Mouse (Mus musculus): ENCODE data around the gene Kcnh7. TPM values are rescaled to one million over a fixed set of nuclear protein-coding genes. Genes with fewer than 3 reads are reported as not detected.

Gene Kcnh7
- polyA plus RNA-seq, 1 experiment from 2014 or later: 0.12 TPM

DNA sequence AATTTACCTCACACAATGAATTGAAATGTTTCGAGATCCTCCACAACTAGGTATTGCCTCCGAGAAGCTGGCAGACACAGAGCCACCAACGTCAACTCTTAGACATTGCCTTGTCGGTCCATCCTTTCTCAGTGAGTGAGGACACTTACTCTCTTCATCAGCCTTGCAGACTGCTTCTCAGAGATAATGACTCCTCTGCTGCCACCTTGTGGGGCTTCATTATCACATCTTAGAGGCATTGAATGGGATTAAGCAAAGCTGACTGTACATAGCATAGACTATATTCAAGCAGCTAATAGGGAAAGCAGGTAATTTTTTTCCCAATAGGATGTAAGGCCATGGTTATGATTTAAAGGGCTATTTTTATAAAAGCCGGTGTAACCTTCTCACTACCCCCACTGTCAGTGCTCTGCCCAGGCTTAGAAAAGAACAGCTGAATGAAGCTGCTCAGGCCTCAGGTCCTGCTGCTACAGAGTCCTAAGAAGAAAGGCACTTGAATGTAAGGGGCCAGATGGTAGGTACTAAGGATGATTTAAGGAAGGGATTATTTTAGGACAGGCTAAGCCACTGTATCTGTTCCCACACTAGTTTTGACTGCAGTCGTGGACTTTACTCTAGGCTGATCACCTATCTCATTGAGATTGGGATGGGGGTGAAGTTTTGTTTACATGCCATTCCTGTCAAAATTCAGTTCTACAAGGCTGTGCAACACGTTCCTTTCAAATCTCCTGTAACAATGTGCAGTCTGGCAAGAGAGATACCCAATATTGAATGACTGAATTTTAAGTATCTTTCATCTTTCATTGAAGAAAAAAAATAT is 529.4 kb downstream of the Kcnh7 start:
- H3K36me3 ChIP-seq (replicated peaks; ENCODE audit: insufficient read depth, low read length): no peaks in the 10 kb centered on the region
- no peaks in the 10 kb centered on the region for H3K27me3 ChIP-seq (ENCODE audit: insufficient read depth, low read length)
- H3K4me1 ChIP-seq (ENCODE audit: insufficient read depth): peaks cover 5% of the 10 kb centered on the region; the same call in 1 of the 2 replicates
- DNase-seq: peak; percentile 64
- H3K27ac ChIP-seq (ENCODE audit: low read depth): no peak overlapping the region
- H3K4me3 ChIP-seq (ENCODE audit: low read depth, low read length): no peak overlapping the region
- WGBS (ENCODE audit: insufficient replicate concordance): 37% methylated on average over 7 of the region's 7 CpGs
- no peak overlapping the region for H3K4me2 ChIP-seq (ENCODE audit: low read depth, low read length)
- no peaks in the 10 kb centered on the region for H3K9me3 ChIP-seq (ENCODE audit: low read length)
- H3K9ac ChIP-seq (replicated peaks): no peak overlapping the region
- peak; percentile 77 for ATAC-seq
- TF ChIP-seq EP300 (IDR thresholded peaks at IDR 0.05; ENCODE audit: low read depth): no peak
- peak; percentile 82 for TF ChIP-seq CTCF (IDR thresholded peaks at IDR 0.05; ENCODE audit: low read depth)

DNA sequence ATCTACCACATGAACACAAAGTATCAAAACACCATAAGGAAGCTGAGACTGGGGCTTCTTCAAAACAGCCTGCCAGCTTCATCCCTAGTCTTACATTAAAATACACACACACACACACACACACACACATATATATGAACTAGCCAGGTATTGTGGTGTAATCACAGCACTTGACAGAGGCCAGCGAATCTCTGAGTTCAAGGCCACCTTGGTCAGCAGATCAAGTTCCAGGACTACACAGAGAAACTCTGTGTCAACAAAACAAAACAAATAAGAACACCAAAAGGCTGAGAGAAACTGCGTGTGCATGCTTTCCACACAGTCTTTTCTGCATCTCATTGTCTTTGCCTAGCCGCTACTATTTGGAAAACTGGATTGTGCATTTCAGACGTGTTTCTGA is 531.6 kb downstream of the Kcnh7 start:
- Histone ChIP-seq H3K4me2 (ENCODE audit: low read depth, low read length) (no peak overlapping the region), H3K9ac (replicated peaks) (no peak overlapping the region), H3K27ac (ENCODE audit: low read depth) (0 out of 2 replicates have a peak overlapping the region, but pooled peaks have one; percentile 22), H3K36me3 (replicated peaks; ENCODE audit: insufficient read depth, low read length) (no peaks in the 10 kb centered on the region), H3K4me3 (ENCODE audit: low read depth, low read length) (no peak overlapping the region), H3K4me1 (ENCODE audit: insufficient read depth) (peaks cover 5% of the 10 kb centered on the region; the same call in 1 of the 2 replicates), H3K9me3 (ENCODE audit: low read length) (no peaks in the 10 kb centered on the region), H3K27me3 (ENCODE audit: insufficient read depth, low read length) (no peaks in the 10 kb centered on the region)
- TF ChIP-seq CTCF (IDR thresholded peaks at IDR 0.05; ENCODE audit: low read depth) (no peak), EP300 (IDR thresholded peaks at IDR 0.05; ENCODE audit: low read depth) (no peak)
- ATAC-seq (peak; percentile 76), DNase-seq (no peak)
- WGBS (ENCODE audit: insufficient replicate concordance): 60% methylated on average over 4 of the region's 4 CpGs

DNA sequence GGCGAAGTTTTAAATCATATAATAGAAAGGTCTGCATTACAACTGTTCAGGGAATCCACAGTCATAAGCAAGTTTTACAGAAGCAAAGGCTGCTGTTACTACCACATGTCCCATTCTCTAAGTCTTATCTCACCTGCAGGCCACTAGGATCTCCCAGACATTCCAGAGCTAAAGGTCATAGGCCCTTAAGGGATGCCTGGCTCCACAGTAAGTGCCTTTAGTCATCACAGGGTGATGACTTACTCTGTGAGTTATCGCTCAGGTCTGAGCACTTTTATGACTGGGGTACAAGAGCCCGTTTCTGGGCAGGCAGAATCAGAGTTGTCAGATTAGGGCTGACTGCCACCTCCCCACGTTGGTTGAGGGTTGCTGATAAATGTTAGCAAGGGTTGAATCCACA is 532.2 kb downstream of the Kcnh7 start:
- no peak overlapping the region for H3K4me2 ChIP-seq (ENCODE audit: low read depth, low read length)
- H3K36me3 ChIP-seq (replicated peaks; ENCODE audit: insufficient read depth, low read length): no peaks in the 10 kb centered on the region
- ATAC-seq (no peak), DNase-seq (no peak)
- H3K4me3 ChIP-seq (ENCODE audit: low read depth, low read length): no peak overlapping the region
- H3K4me1 ChIP-seq (ENCODE audit: insufficient read depth): peaks cover 7% of the 10 kb centered on the region
- H3K9me3 ChIP-seq (ENCODE audit: low read length): no peaks in the 10 kb centered on the region
- no peak for TF ChIP-seq EP300 (IDR thresholded peaks at IDR 0.05; ENCODE audit: low read depth)
- H3K27ac ChIP-seq (ENCODE audit: low read depth): no peak overlapping the region
- no peaks in the 10 kb centered on the region for H3K27me3 ChIP-seq (ENCODE audit: insufficient read depth, low read length)
- 51% methylated on average over 4 of the region's 4 CpGs for WGBS (ENCODE audit: insufficient replicate concordance)
- H3K9ac ChIP-seq (replicated peaks): no peak overlapping the region

DNA sequence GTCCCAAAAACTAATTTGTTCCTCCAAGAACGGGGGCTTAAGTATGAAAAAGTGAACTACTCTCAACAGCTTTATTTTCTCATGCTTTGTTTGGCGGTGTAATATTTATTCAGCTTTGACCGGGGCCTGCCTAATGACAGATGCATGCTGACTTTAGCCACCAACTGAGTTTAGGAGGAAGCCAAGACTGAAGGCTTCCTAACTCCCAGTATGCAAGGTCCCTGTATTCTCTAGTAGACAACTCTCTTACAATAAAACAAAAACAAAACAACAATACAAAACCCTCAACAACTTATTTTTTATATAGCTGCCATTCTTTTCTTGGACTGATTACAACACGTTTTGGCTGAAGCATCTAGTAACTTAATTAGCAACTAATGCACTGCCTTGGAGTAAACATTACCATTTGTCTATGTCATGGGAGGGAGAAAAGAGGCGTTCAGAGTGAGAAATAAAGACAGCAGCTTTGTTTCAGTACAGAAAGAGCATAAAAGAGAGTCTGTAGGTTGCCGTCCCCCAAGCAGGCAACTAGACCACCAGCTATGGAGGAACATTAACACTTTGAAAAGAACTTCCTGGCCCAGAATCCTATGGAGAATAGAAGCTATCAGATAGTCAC is 537.3 kb downstream of the Kcnh7 start:
- no peaks in the 10 kb centered on the region for H3K36me3 ChIP-seq (replicated peaks; ENCODE audit: insufficient read depth, low read length)
- H3K9ac ChIP-seq (replicated peaks): peak overlapping the region; percentile 68
- peak overlapping the region; percentile 85 for H3K27ac ChIP-seq (ENCODE audit: low read depth)
- 31% methylated on average over 6 of the region's 6 CpGs for whole genome bisulfite sequencing (ENCODE audit: insufficient replicate concordance)
- H3K4me2 ChIP-seq (ENCODE audit: low read depth, low read length): peak overlapping the region; percentile 76
- H3K4me1 ChIP-seq (ENCODE audit: insufficient read depth): peaks cover 19% of the 10 kb centered on the region
- H3K4me3 ChIP-seq (ENCODE audit: low read depth, low read length): peak overlapping the region; percentile 68
- H3K9me3 ChIP-seq (ENCODE audit: low read length): no peaks in the 10 kb centered on the region
- ATAC-seq (no peak), DNase-seq (no peak)
- no peaks in the 10 kb centered on the region for H3K27me3 ChIP-seq (ENCODE audit: insufficient read depth, low read length)
- TF ChIP-seq EP300 (IDR thresholded peaks at IDR 0.05; ENCODE audit: low read depth): no peak
- TF ChIP-seq CTCF (IDR thresholded peaks at IDR 0.05; ENCODE audit: low read depth): peak; percentile 0; the same call in 1 of the 2 replicates

DNA sequence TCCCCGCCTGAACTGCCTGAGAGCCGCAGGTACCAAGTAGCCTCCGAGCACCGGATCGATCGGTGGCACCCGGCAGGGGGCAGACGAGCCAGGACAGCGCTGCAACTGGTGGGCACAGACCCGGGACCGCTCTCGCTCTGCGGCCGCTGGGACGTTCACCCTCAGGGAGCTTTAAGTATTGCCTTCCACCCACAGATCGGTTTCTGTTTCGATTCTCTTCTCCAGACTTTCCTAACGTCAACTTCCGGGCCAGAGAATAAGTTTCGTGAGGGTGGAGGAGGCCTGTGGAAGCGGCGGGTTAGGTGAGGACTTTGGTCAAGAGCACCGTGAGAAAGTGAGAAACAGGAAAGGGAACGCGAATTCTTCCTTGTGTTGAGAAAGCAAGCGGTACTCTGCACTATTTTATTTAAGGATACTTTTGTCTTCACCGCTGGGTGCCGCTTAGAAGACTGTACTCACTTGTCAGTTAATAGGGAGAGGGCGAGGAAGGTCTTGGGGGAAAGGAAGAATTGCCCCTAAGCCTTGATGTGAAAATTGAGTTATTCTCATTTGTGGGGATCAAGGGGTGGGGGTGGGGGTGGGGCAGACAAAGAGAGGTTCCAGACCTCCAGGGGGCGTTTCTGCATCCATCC is 538.0 kb downstream of the Kcnh7 start, which contains the start of gene Ifih1:
Ifih1 (minus strand) TSS at position 242 of the 632 bp plus-strand sequence.
- peak within 1 kb of the TSS; percentile 85 for H3K27ac ChIP-seq (ENCODE audit: low read depth)
- peak within 1 kb of the TSS; percentile 68 for H3K9ac ChIP-seq (replicated peaks)
- peak within 1 kb of the TSS; percentile 76 for H3K4me2 ChIP-seq (ENCODE audit: low read depth, low read length)
- TF ChIP-seq EP300 (IDR thresholded peaks at IDR 0.05; ENCODE audit: low read depth) (no peak), CTCF (IDR thresholded peaks at IDR 0.05; ENCODE audit: low read depth) (peak; percentile 68)
- H3K27me3 ChIP-seq (ENCODE audit: insufficient read depth, low read length): no peaks in the 10 kb centered on the region
- no peaks in the 10 kb centered on the region for H3K9me3 ChIP-seq (ENCODE audit: low read length)
- no peaks in the 10 kb centered on the region for H3K36me3 ChIP-seq (replicated peaks; ENCODE audit: insufficient read depth, low read length)
- H3K4me1 ChIP-seq (ENCODE audit: insufficient read depth): peaks cover 19% of the 10 kb centered on the region
- under 1% methylated on average over 30 of the region's 30 CpGs for WGBS (ENCODE audit: insufficient replicate concordance)
- DNase-seq (peak; percentile 85), ATAC-seq (peak; percentile 90)
- H3K4me3 ChIP-seq (ENCODE audit: low read depth, low read length): peak within 1 kb of the TSS; percentile 68

DNA sequence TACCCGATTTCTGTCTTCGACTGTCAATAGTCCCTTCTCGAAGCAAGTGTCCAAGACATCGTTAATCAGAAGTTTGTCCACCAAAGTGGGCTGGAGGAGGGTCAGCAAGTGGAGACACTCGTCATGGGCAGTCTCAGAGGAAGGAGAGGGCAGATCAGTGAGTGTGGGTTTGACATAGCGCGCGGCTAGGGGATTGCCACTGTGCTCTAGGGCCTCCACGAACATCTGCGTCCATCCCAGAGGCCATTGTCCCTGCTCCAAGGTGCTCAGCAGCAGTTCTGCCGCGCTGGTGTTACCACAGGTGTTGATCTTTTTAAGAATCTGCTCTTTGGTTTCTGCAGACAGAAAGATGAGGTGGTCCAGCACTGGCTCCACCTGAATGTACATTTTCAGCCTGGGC is 538.6 kb downstream of the Kcnh7 start:
- H3K4me1 ChIP-seq (ENCODE audit: insufficient read depth): peaks cover 19% of the 10 kb centered on the region
- TF ChIP-seq CTCF (IDR thresholded peaks at IDR 0.05; ENCODE audit: low read depth) (no peak), EP300 (IDR thresholded peaks at IDR 0.05; ENCODE audit: low read depth) (no peak)
- 26% methylated on average over 12 of the region's 12 CpGs for WGBS (ENCODE audit: insufficient replicate concordance)
- peak overlapping the region; percentile 76 for H3K4me2 ChIP-seq (ENCODE audit: low read depth, low read length)
- DNase-seq: peak; percentile 50
- ATAC-seq: peak; percentile 61
- no peaks in the 10 kb centered on the region for H3K27me3 ChIP-seq (ENCODE audit: insufficient read depth, low read length)
- H3K27ac ChIP-seq (ENCODE audit: low read depth): peak overlapping the region; percentile 85
- no peaks in the 10 kb centered on the region for H3K9me3 ChIP-seq (ENCODE audit: low read length)
- peak overlapping the region; percentile 68 for H3K9ac ChIP-seq (replicated peaks)
- peak overlapping the region; percentile 68 for H3K4me3 ChIP-seq (ENCODE audit: low read depth, low read length)
- H3K36me3 ChIP-seq (replicated peaks; ENCODE audit: insufficient read depth, low read length): no peaks in the 10 kb centered on the region

Measured in liver, postnatal 0 days (tissue).